Mouse (Mus musculus) bone marrow, adult 2 months (tissue): ENCODE measurements around the gene Slc15a3.

Experiments used
- CTCF ChIP-seq: fragments of 200-500 bp; IDR thresholded peaks from 2 replicates; pipeline ENCODE4 v1.5.1; 2011; ENCODE audit warnings: low read length, control low read depth; ENCODE audit not compliant: control insufficient read depth, insufficient read depth
- POLR2A ChIP-seq: fragments of 200-500 bp; IDR thresholded peaks from 2 replicates; pipeline ENCODE4 v1.6.1; 2011; ENCODE audit warnings: low read depth, mild to moderate bottlenecking, control low read depth, low read length, borderline replicate concordance; ENCODE audit not compliant: control insufficient read depth

- TF ChIP-seq POLR2A (no peak), CTCF (no peak)
These were observed 11.2 kb upstream of the Slc15a3 start for GRCm38 (mm10) chr19:10828321-10828720.
